Mouse (Mus musculus) intestine, postnatal 0 days (tissue): ENCODE measurements at regions not wholly inside any gene's neighbourhood (a gene's known extent, or its start where the extent isn't known, plus 50 kb on each side); places are given as distances from the start of the nearest gene placed in this dataset.

Source experiments
- ATAC-seq: fragments of 200-750 bp; cut with Nextera tagmentation; 2 replicates; pipeline ENCODE4 v1.8.0; 2017; ENCODE audit warnings: mild to moderate bottlenecking, moderate TSS enrichment, moderate library complexity
- H3K27ac ChIP-seq: fragments of 300-500 bp; sonication (generic); 2 replicates; pipeline ENCODE4 v1.5.1; 2014; ENCODE audit warnings: mild to moderate bottlenecking, low read depth, low read length, moderate library complexity
- H3K27me3 ChIP-seq: fragments of 300-500 bp; sonication (generic); replicated peaks from 2 replicates; pipeline ENCODE4 v1.6.1; 2014; ENCODE audit warnings: low read length, mixed read lengths; ENCODE audit not compliant: control insufficient read depth, insufficient read depth
- H3K36me3 ChIP-seq: fragments of 300-500 bp; sonication (generic); 2 replicates; pipeline ENCODE4 v1.6.1; 2014; ENCODE audit warnings: mild to moderate bottlenecking, moderate library complexity; ENCODE audit not compliant: control insufficient read depth, insufficient read depth
- H3K4me1 ChIP-seq: fragments of 300-500 bp; sonication (generic); replicated peaks from 2 replicates; pipeline ENCODE4 v1.6.1; 2014; ENCODE audit warnings: antibody characterized with exemption, low read length, mixed read lengths; ENCODE audit not compliant: control insufficient read depth, insufficient read depth
- H3K4me2 ChIP-seq: fragments of 300-500 bp; sonication (generic); replicated peaks from 2 replicates; pipeline ENCODE4 v1.6.1; 2014; ENCODE audit warnings: low read depth, mild to moderate bottlenecking, moderate library complexity
- H3K4me3 ChIP-seq: fragments of 300-500 bp; sonication (generic); 2 replicates; pipeline ENCODE4 v1.5.1; 2014; ENCODE audit warnings: low read depth, low read length
- H3K9ac ChIP-seq: fragments of 300-500 bp; sonication (generic); 2 replicates; pipeline ENCODE4 v1.6.1; 2014; ENCODE audit warnings: mild to moderate bottlenecking, low read depth, low read length
- H3K9me3 ChIP-seq: fragments of 300-500 bp; sonication (generic); 2 replicates; pipeline ENCODE4 v1.6.1; 2016; ENCODE audit warnings: mixed run types; ENCODE audit not compliant: control insufficient read depth
- CTCF ChIP-seq: sonication (generic); IDR thresholded peaks from 2 replicates; pipeline ENCODE4 v1.5.1; 2016; ENCODE audit warnings: low read depth, mild to moderate bottlenecking, control low read depth, antibody characterized with exemption, moderate library complexity
- WGBS: fragments of 180-500 bp; shearing (Covaris S2); extraction: QIAGEN DNeasy Blood & Tissue Kit; methylation state at CpG from one replicate; pipeline ENCODE4 v1.1.7; 2014; 5-methylcytosine and 5-hydroxymethylcytosine counted together

DNA sequence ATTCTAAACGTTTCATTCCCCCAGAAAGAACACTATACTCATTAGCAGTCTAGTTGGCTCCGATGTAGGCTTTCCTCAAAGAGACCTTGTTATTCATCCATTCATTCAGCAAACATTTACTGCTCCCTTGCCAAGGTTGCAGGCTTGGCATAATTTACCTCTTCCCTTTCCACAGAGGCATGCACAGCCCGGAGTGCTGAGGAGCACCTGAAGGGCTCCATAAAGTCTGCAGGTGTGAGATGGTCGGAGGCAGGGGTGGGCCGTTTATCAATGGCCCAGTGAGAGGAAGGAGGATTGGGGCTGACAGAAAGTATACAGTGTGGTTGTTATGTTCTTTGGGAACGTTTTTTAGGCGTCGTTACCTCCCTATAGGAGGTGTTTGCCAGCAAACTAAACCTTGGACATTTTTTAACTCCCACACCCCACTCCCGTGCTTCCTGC is 58.6 kb upstream of the Nepro start:
- Histone ChIP-seq H3K4me3 (no peak overlapping the region), H3K9ac (no peak overlapping the region), H3K4me2 (no peak overlapping the region), H3K36me3 (no peaks in the 10 kb centered on the region), H3K27me3 (no peaks in the 10 kb centered on the region), H3K27ac (no peak overlapping the region), H3K4me1 (no peaks in the 10 kb centered on the region), H3K9me3 (no peaks in the 10 kb centered on the region)
- no peak for TF ChIP-seq CTCF
- 36% methylated on average over 9 of the region's 9 CpGs for WGBS
- peak; percentile 36; the same call in 1 of the 2 replicates for ATAC-seq

DNA sequence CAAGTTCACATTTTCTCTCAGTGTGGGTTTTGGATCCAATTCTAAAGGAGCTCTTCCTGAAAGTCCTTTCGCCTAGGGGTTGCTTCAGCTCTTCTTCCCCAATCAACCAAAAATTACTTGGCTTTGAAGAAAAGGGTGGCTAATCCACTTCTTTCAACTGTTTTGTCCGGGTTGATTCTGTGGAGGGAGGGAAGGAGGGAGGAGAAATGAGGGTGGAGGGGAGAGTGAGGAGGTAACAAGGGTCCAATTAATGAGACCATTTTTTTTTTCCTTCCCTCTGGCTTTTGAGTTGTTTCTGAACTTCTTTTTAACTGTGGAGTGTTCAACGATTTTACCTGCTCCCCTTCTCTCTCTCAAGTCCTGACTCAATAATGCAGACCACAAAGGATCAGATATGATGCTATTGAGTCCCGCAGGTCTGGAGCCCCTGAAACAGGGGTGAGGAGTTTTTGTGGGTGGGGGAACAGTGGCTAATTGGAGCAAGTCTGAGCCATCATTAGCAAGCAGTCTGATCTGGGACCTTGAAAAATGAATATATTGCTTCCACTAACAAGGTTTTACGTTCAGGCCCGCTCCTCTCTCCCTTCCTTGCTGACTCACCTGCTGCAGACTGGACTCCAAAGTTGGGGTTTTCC is 61.0 kb upstream of the Nepro start:
- H3K4me3 ChIP-seq = no peak overlapping the region
- WGBS = 83% methylated on average over 6 of the region's 6 CpGs
- no peak overlapping the region for H3K4me2 ChIP-seq
- H3K36me3 ChIP-seq = no peaks in the 10 kb centered on the region
- ATAC-seq = no peak
- H3K27ac ChIP-seq = no peak overlapping the region
- TF ChIP-seq CTCF = no peak
- H3K4me1 ChIP-seq = no peaks in the 10 kb centered on the region
- no peaks in the 10 kb centered on the region for H3K9me3 ChIP-seq
- H3K27me3 ChIP-seq = no peaks in the 10 kb centered on the region
- no peak overlapping the region for H3K9ac ChIP-seq

DNA sequence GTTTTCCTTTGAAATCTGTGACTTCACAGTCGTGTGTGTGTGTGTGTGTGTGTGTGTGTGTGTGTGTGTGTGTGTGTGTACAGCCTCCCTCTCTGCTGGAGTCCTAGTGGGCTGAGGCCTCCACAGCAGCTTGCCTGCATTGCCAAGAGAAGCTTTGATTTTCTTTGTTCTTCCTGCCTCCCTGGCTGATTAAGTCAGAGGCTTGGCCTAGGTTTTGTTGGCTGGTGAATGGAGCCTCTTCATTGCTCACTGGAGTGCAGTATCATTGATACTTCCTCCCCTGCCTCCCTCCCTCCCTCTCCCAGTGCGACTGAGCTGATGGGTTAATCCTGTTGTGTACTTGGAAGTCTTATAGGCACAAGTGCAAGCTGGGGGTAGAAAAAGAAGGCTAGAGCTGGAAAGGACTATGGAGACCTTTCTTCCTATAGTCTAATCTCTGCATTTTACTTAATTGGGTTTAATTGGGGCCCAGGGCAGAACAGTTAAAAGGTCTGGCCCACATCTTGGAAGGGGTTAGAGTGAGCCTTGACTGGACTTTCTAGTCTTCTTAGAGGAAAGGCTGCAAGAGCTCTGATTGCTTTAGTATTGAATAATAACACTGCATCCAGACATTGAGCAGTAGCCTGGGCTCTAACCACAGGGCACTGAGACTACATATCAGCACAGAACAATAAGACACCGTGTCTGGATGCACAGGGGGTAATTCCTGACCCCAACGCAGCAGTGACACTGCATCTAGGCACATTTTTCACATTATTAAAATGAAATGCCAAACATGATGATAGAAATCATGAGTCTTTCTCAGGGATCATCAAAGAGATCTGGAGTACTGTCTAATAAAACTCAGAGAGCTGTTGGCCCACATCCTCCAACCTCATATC is 62.9 kb upstream of the Nepro start:
- no peaks in the 10 kb centered on the region for H3K36me3 ChIP-seq
- no peak overlapping the region for H3K4me3 ChIP-seq
- 59% methylated on average over 4 of the region's 4 CpGs for WGBS
- no peak for TF ChIP-seq CTCF
- H3K9ac ChIP-seq = no peak overlapping the region
- H3K27ac ChIP-seq = no peak overlapping the region
- no peaks in the 10 kb centered on the region for H3K9me3 ChIP-seq
- no peak for ATAC-seq
- H3K4me1 ChIP-seq = no peaks in the 10 kb centered on the region
- H3K27me3 ChIP-seq = no peaks in the 10 kb centered on the region
- no peak overlapping the region for H3K4me2 ChIP-seq

DNA sequence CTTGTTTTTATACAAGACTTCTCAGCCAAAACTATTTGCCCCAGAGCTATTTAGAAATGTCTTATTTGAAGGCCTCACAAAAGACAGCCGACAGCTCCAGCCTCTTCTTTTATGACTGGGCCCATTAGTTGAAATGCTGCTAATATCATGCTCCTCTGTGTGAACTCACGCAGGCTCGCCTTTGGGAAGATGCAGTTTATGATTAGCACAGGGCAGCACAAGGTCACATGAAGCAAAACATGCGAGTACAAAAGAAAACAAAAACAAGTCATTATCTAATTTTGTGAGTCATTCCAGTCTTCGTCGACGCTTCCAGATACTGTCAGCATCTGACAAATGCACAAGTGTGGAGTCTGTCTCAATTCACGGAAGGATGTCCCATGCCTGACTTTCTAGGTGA is 65.8 kb upstream of the Nepro start:
- Histone ChIP-seq H3K36me3 (no peaks in the 10 kb centered on the region), H3K4me2 (no peak overlapping the region), H3K27me3 (no peaks in the 10 kb centered on the region), H3K9ac (no peak overlapping the region), H3K4me1 (no peaks in the 10 kb centered on the region), H3K9me3 (no peaks in the 10 kb centered on the region), H3K27ac (no peak overlapping the region), H3K4me3 (no peak overlapping the region)
- no peak for ATAC-seq
- TF ChIP-seq CTCF = no peak
- 71% methylated on average over 8 of the region's 8 CpGs for WGBS

DNA sequence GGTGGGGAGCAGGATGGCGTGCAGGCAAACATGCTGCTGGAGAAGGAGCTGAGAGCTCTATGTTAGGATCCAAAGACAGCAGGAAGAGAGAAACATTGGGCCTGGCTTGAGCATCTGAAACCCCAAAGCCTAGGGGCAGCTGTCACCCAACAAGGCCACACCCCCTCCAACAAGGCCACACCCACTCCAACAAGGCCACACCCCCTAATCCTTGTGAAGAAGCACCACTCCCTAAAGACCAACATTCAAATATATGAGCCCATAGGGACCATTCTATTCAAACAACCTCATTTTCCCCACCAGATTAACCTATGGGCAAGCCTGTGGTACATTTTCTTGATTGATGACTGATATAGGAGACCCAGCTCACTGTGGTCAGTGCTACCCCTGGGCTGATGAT is 67.9 kb upstream of the Nepro start:
- Histone ChIP-seq H3K9ac (no peak overlapping the region), H3K4me2 (no peak overlapping the region), H3K4me1 (no peaks in the 10 kb centered on the region), H3K9me3 (no peaks in the 10 kb centered on the region), H3K36me3 (no peaks in the 10 kb centered on the region), H3K27me3 (no peaks in the 10 kb centered on the region), H3K4me3 (no peak overlapping the region), H3K27ac (no peak overlapping the region)
- TF ChIP-seq CTCF = no peak
- WGBS = 88% methylated on average over 1 of the region's 1 CpGs
- no peak for ATAC-seq

DNA sequence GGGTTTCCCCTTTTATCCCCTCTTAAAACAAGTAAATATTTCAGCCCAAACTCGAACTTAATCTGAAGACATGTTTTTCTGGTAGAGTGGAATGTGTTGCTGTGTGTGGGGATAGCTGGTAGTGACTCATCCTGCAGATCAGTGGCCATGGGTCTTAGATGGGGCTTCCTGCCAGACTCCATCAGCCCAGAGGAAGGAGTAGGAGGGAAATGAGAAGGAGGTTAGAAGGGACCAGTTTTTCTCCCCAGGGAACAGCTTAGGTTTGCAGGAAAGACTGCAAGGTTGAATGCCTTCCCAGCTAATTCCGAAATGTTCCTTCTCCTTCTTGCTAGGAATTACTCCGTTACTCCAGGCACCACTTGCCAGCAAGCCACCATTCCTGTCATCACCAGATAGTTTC is 68.8 kb upstream of the Nepro start:
- TF ChIP-seq CTCF = no peak
- H3K27ac ChIP-seq = no peak overlapping the region

More for the DNA sequence above, 68.8 kb upstream of the Nepro start:
- H3K4me2 ChIP-seq = no peak overlapping the region
- H3K4me1 ChIP-seq = no peaks in the 10 kb centered on the region
- no peaks in the 10 kb centered on the region for H3K36me3 ChIP-seq
- H3K27me3 ChIP-seq = no peaks in the 10 kb centered on the region
- no peak overlapping the region for H3K9ac ChIP-seq
- no peak overlapping the region for H3K4me3 ChIP-seq
- no peak for ATAC-seq
- WGBS = 72% methylated on average over 3 of the region's 3 CpGs
- H3K9me3 ChIP-seq = no peaks in the 10 kb centered on the region
